Mouse (Mus musculus): ENCODE results near the gene Prr15l. TPM values are rescaled to one million over a fixed set of nuclear protein-coding genes. Genes with fewer than 3 reads are reported as not detected.
A peak's percentile ranks its signal among the peaks of the same experiment; 100 is the strongest.

Prr15l gene
- total and polyA plus RNA-seq, 2 experiments from 2014 or later, result 0.10 to 0.71 TPM

DNA sequence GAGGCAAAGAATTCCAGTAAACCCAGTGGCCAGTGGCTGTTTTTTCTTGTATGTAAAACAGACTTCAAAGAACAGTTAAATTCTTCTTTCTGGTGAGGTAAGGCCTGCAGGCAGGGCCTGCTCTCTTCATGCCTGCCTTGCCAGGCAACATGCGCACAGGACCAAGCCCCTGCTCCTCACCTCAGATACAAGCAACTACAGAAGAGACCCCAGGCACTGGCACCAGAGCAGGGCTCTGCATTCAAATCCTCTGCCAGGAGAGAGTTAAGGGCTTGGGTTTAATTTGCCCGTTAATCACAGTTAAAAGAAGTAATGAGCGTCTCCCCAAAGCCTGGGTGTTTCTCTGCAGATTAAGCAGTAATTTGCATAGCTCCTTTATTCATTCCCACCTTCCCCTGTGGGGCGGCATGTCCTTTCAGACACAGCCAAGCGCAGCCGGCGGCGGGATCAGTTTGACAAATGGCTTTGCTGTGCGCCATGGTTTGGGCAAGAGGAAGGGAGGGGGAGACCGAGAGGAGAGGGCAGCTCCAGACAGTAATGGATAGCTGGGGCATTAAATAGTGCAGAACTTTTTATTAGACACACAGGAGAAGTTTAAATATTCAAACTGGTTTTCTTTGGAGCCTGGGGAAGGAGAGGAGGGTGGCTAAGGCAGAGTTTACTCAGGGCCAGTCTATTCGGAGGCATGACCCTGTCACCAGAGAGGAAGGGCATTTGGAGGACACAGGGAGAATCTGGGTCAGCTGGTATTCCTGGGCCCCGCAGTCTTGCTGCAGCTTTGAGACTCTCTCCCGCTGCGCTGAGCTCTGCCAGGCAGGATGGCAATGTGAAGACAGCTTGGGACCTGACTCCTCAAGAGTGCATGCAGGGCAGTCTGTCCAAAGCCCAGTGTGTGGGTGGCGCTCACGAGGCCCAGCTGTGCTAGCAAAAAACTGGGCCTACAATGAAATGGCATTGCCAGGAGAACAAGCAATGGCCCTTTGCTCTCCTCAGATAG is 25.0 kb upstream of the Prr15l start:
- TF ChIP-seq CTCF (IDR thresholded peaks at IDR 0.05; ENCODE audit: low read depth), result 0 out of 2 replicates have a peak, but pooled peaks have one; percentile 11
- Histone ChIP-seq H3K4me3 (ENCODE audit: low read length) (no peak overlapping the region), H3K4me1 (ENCODE audit: insufficient read depth, low read length) (peaks cover 22% of the 10 kb centered on the region), H3K9ac (replicated peaks; ENCODE audit: low read length) (no peak overlapping the region), H3K27me3 (ENCODE audit: insufficient read depth, low read length) (no peaks in the 10 kb centered on the region), H3K36me3 (ENCODE audit: insufficient read depth, low read length) (peaks cover 6% of the 10 kb centered on the region; the same call in 1 of the 2 replicates), H3K9me3 (ENCODE audit: low read length) (no peaks in the 10 kb centered on the region), H3K27ac (peak overlapping the region; percentile 75), H3K4me2 (ENCODE audit: low read depth, low read length) (no peak overlapping the region)
- peak; percentile 82 for DNase-seq (ENCODE audit: low spot score)
- 11% methylated on average over 16 of the region's 16 CpGs for WGBS
- peak; percentile 73 for ATAC-seq

GRCm38 (mm10) chr11:96906431-96907161 is 21.3 kb upstream of the Prr15l start:
- H3K4me3 ChIP-seq (ENCODE audit: low read length), result no peak overlapping the region
- peaks cover 22% of the 10 kb centered on the region for H3K4me1 ChIP-seq (ENCODE audit: insufficient read depth, low read length)
- H3K9ac ChIP-seq (replicated peaks; ENCODE audit: low read length), result peak overlapping the region; percentile 30; the same call in 1 of the 2 replicates
- no peaks in the 10 kb centered on the region for H3K27me3 ChIP-seq (ENCODE audit: insufficient read depth, low read length)
- H3K9me3 ChIP-seq (ENCODE audit: low read length), result no peaks in the 10 kb centered on the region
- ATAC-seq, result no peak
- no peak for TF ChIP-seq CTCF (IDR thresholded peaks at IDR 0.05; ENCODE audit: low read depth)
- H3K36me3 ChIP-seq (ENCODE audit: insufficient read depth, low read length), result peaks cover 21% of the 10 kb centered on the region; the same call in 1 of the 2 replicates
- no peak overlapping the region for H3K4me2 ChIP-seq (ENCODE audit: low read depth, low read length)
- H3K27ac ChIP-seq, result peak overlapping the region; percentile 36; the same call in 1 of the 2 replicates
- WGBS, result 25% methylated on average over 15 of the region's 15 CpGs
- DNase-seq (ENCODE audit: low spot score), result peak; percentile 47

DNA sequence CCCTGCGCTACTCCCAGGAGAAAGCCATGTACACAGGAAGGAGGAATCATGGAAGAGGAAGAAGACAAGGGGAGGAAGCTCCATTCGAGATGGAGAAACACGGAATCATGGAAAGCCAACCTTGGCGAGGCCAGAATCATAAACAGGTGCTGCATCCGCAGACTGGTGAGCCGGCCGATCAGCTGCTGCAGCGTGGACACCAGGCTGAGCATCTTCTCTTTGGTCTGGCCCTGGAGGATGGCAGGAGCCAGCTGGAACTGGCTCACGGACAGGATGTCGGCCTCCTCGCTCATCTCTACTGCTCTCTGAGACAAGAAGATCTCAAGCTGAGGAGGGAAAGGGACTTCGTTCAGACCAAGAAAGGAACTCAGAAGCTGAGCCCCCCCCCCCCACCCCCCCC is 19.3 kb upstream of the Prr15l start:
- WGBS, result 82% methylated on average over 12 of the region's 12 CpGs
- no peak overlapping the region for H3K27ac ChIP-seq
- H3K4me1 ChIP-seq (ENCODE audit: insufficient read depth, low read length), result peaks cover 6% of the 10 kb centered on the region; the same call in 1 of the 2 replicates
- no peaks in the 10 kb centered on the region for H3K27me3 ChIP-seq (ENCODE audit: insufficient read depth, low read length)
- H3K9ac ChIP-seq (replicated peaks; ENCODE audit: low read length), result 0 out of 2 replicates have a peak overlapping the region, but pooled peaks have one; percentile 26
- no peak overlapping the region for H3K4me2 ChIP-seq (ENCODE audit: low read depth, low read length)
- H3K36me3 ChIP-seq (ENCODE audit: insufficient read depth, low read length), result peaks cover 21% of the 10 kb centered on the region; the same call in 1 of the 2 replicates
- ATAC-seq (no peak), DNase-seq (ENCODE audit: low spot score) (no peak)
- no peaks in the 10 kb centered on the region for H3K9me3 ChIP-seq (ENCODE audit: low read length)
- TF ChIP-seq CTCF (IDR thresholded peaks at IDR 0.05; ENCODE audit: low read depth), result no peak
- no peak overlapping the region for H3K4me3 ChIP-seq (ENCODE audit: low read length)

DNA sequence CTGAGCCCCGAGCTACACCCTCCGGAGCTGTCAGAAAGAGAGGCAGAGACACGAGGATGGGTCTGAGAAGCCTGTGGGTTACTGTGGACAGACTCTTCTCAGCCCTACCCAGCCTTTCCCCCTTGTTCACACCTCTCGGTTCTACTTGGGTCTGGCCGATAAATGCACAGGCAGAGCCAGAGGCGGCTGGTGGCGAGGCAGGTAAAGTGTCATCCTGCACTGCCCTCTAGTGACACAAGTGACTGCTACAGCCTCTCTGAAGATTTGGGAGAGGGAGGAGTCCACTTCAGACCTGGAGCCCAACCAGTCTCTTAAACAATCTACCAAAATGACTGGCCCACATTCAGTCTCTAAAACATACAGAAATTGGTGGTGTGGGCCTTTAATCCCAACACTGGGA is 17.9 kb upstream of the Prr15l start:
- ATAC-seq (peak; percentile 74), DNase-seq (ENCODE audit: low spot score) (peak; percentile 93)
- WGBS, result 21% methylated on average over 7 of the region's 7 CpGs
- Histone ChIP-seq H3K9ac (replicated peaks; ENCODE audit: low read length) (no peak overlapping the region), H3K4me3 (ENCODE audit: low read length) (no peak overlapping the region), H3K9me3 (ENCODE audit: low read length) (no peaks in the 10 kb centered on the region), H3K4me2 (ENCODE audit: low read depth, low read length) (no peak overlapping the region), H3K27ac (no peak overlapping the region), H3K36me3 (ENCODE audit: insufficient read depth, low read length) (peaks cover 21% of the 10 kb centered on the region; the same call in 1 of the 2 replicates), H3K27me3 (ENCODE audit: insufficient read depth, low read length) (no peaks in the 10 kb centered on the region), H3K4me1 (ENCODE audit: insufficient read depth, low read length) (peaks cover 6% of the 10 kb centered on the region)
- peak; percentile 94 for TF ChIP-seq CTCF (IDR thresholded peaks at IDR 0.05; ENCODE audit: low read depth)

GRCm38 (mm10) chr11:96912682-96913081 is 15.2 kb upstream of the Prr15l start:
- Histone ChIP-seq H3K4me2 (ENCODE audit: low read depth, low read length) (no peak overlapping the region), H3K4me3 (ENCODE audit: low read length) (no peak overlapping the region), H3K4me1 (ENCODE audit: insufficient read depth, low read length) (peaks cover 8% of the 10 kb centered on the region), H3K9me3 (ENCODE audit: low read length) (no peaks in the 10 kb centered on the region), H3K36me3 (ENCODE audit: insufficient read depth, low read length) (peaks cover 18% of the 10 kb centered on the region; the same call in 1 of the 2 replicates), H3K9ac (replicated peaks; ENCODE audit: low read length) (no peak overlapping the region), H3K27ac (no peak overlapping the region), H3K27me3 (ENCODE audit: insufficient read depth, low read length) (no peaks in the 10 kb centered on the region)
- no peak for TF ChIP-seq CTCF (IDR thresholded peaks at IDR 0.05; ENCODE audit: low read depth)
- WGBS, result 94% methylated on average over 11 of the region's 11 CpGs
- DNase-seq (ENCODE audit: low spot score), result no peak
- ATAC-seq, result no peak

Data from hindbrain, postnatal 0 days (tissue).